Mouse (Mus musculus) right cerebral cortex, adult 18-20 months (tissue): ENCODE measurements around the gene Zfp936.
"Not testable (repeated sequence)": the region's sequence is repeated elsewhere in the genome, so short reads cannot be mapped to it uniquely, and the experiment has no call there.

Experiments
- DNase-seq: peaks from one replicate; pipeline ENCODE4 v3.0.0; 2022; ENCODE audit warnings: mixed read lengths

Zfp936 gene

GRCm38 (mm10) chr7:43113929-43114328 lies at the start of gene Zfp936:
Zfp936 (plus strand) TSS chr7:43114229.
- not testable (repeated sequence) for DNase-seq

GRCm38 (mm10) chr7:43077831-43078230 lies 36.2 kb upstream of the Zfp936 start:
- no peak for DNase-seq

GRCm38 (mm10) chr7:43128691-43129090 lies 14.7 kb downstream of the Zfp936 start:
- DNase-seq = not testable (repeated sequence)

- not testable (repeated sequence) for DNase-seq
These were observed 50.1 kb downstream of the Zfp936 start for GRCm38 (mm10) chr7:43164121-43164520.

GRCm38 (mm10) chr7:43167101-43167500 lies 53.1 kb downstream of the Zfp936 start:
- DNase-seq = not testable (repeated sequence)

GRCm38 (mm10) chr7:43167811-43168210 lies 53.8 kb downstream of the Zfp936 start:
- not testable (repeated sequence) for DNase-seq

- not testable (repeated sequence) for DNase-seq
These were observed 54.2 kb downstream of the Zfp936 start for GRCm38 (mm10) chr7:43168212-43168611.

GRCm38 (mm10) chr7:43177003-43177702 lies 63.1 kb downstream of the Zfp936 start:
- no peak for DNase-seq

- DNase-seq = peak; percentile 1
These were observed 99.8 kb downstream of the Zfp936 start for GRCm38 (mm10) chr7:43213781-43214180.
